Mouse (Mus musculus): Measurements from ENCODE around the gene CN725425. TPM values are rescaled to one million over a fixed set of nuclear protein-coding genes. Genes with fewer than 3 reads are reported as not detected.
A peak's percentile ranks its signal among the peaks of the same experiment; 100 is the strongest.

Gene CN725425
- polyA plus RNA-seq, 1 experiment from 2014 or later, result not detected

DNA sequence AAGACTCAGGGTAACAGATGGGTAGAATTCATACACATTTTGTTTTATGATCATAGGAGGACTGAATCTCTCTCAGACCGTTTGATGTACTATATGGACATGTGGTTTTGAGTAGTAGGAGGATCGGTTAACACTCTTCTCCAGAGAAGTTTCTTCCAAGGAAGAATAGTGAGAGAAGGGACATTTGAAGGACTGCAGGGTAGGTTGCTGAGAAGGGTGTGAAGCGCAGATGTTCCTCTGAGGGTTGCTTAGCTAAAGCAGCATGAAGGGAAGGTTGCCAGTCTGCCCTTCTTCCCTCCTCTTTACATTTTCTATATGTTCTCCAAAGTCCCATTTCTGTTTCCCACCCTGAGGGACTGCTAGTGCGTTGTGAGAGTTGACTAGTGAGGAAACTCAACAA lies 28.0 kb upstream of the CN725425 start:
- 71% methylated on average over 4 of the region's 4 CpGs for WGBS
- Histone ChIP-seq H3K4me2 (no peak overlapping the region), H3K27me3 (replicated peaks; ENCODE audit: control insufficient read depth, insufficient read depth, low read length) (no peaks in the 10 kb centered on the region), H3K27ac (ENCODE audit: low read depth, low read length) (no peak overlapping the region; the same call in 1 of the 2 replicates), H3K36me3 (ENCODE audit: control insufficient read depth, insufficient read depth, low read length) (no peaks in the 10 kb centered on the region), H3K4me3 (ENCODE audit: low read depth, low read length) (no peak overlapping the region), H3K9me3 (ENCODE audit: control insufficient read depth, low read length) (no peaks in the 10 kb centered on the region), H3K4me1 (replicated peaks; ENCODE audit: control insufficient read depth, insufficient read depth, low read length) (no peaks in the 10 kb centered on the region), H3K9ac (ENCODE audit: low read depth, low read length) (no peak overlapping the region)
- DNase-seq (ENCODE audit: low spot score), result no peak
- ATAC-seq (replicated peaks; ENCODE audit: low FRiP score), result no peak

DNA sequence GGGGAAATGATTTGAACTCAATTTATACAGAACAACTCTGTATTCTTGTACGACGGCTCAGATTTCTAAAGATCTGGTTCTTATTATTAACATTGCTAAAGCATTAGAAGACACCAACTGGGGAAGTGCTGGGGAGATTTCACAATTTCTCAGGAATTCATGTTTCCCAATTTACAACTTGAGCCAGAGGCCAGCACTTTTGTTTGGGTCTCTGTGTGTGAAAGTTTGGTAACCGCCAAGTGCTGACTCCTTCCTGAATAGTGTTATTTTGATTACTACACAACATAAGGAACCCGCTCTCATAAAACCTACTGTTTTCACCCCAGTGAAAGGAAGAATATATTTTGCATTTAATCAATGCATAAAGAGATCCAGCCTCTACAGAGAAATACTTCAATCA lies 27.1 kb upstream of the CN725425 start:
- Histone ChIP-seq H3K4me2 (no peak overlapping the region), H3K27me3 (replicated peaks; ENCODE audit: control insufficient read depth, insufficient read depth, low read length) (no peaks in the 10 kb centered on the region), H3K4me1 (replicated peaks; ENCODE audit: control insufficient read depth, insufficient read depth, low read length) (no peaks in the 10 kb centered on the region), H3K4me3 (ENCODE audit: low read depth, low read length) (no peak overlapping the region), H3K36me3 (ENCODE audit: control insufficient read depth, insufficient read depth, low read length) (no peaks in the 10 kb centered on the region), H3K27ac (ENCODE audit: low read depth, low read length) (no peak overlapping the region), H3K9me3 (ENCODE audit: control insufficient read depth, low read length) (no peaks in the 10 kb centered on the region), H3K9ac (ENCODE audit: low read depth, low read length) (no peak overlapping the region)
- DNase-seq (ENCODE audit: low spot score), result no peak
- WGBS, result 77% methylated on average over 4 of the region's 4 CpGs
- ATAC-seq (replicated peaks; ENCODE audit: low FRiP score), result no peak

DNA sequence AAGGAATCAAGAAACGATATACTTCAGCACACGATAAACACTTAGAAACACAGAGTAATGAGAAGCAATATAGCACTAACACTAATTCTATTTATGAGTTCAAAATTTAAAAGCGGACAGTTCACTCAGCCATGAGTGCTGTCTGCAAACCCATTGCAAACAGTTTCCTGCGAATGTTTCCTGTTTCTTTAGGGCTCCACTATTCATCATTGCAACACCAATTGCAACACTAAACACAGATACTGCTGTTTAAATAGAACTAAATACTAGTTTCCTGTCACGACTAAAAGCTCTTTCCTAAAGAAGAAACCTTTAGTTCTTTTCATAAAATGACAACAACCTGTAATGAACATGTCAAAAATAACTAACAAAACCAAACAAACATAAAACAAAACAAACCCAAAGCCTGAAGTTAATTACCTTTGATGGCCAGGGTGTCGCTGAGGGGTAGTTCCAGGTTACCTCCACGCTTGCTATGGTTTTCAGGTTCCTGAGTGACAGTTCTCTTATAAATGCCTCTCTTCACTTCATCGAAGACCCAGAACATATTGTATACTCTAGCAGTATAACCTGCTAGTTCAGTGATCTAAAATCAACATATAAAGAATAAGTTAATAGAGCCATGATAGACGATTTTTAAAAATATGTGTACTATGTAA lies 20.5 kb upstream of the CN725425 start:
- no peaks in the 10 kb centered on the region for H3K4me1 ChIP-seq (replicated peaks; ENCODE audit: control insufficient read depth, insufficient read depth, low read length)
- H3K36me3 ChIP-seq (ENCODE audit: control insufficient read depth, insufficient read depth, low read length), result no peaks in the 10 kb centered on the region
- no peaks in the 10 kb centered on the region for H3K27me3 ChIP-seq (replicated peaks; ENCODE audit: control insufficient read depth, insufficient read depth, low read length)
- H3K4me3 ChIP-seq (ENCODE audit: low read depth, low read length), result no peak overlapping the region
- no peak overlapping the region for H3K9ac ChIP-seq (ENCODE audit: low read depth, low read length)
- H3K9me3 ChIP-seq (ENCODE audit: control insufficient read depth, low read length), result no peaks in the 10 kb centered on the region
- no peak overlapping the region for H3K4me2 ChIP-seq
- no peak overlapping the region for H3K27ac ChIP-seq (ENCODE audit: low read depth, low read length)
- 59% methylated on average over 9 of the region's 9 CpGs for WGBS
- no peak; the same call in 1 of the 2 replicates for ATAC-seq (replicated peaks; ENCODE audit: low FRiP score)
- DNase-seq (ENCODE audit: low spot score), result no peak

DNA sequence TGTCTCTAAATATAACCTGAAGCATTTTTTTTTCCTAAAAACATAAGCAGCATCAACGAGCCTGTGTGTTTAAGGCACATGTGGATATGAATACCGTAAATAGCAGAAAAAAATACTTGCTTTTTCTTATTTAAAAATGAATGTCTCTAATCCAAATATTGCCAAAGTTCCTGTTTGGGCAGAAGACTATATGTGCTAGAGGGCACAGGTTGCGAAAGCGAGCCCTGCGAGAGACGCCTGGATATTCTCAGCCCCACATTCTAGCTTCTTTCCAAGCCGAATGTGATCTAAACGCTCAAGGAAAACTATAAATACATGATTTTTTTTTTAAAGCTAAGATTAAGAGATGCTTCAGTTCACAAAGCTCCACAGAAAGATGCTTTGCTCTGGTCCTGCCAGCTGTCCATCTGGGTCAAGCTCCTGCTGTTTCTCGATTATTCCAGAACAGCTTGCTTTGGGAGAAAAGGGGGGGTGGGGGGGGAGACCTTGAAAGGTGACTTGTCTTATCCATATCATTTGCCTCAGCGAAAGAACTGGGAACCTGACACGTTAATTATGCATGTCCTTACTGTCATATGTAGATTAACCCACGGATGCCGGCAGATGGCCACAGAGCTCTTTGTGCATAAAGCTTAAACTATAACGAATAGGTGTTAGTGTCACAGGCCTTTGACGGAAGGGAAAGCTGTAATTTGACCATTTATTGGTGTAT lies 19.2 kb upstream of the CN725425 start:
- H3K36me3 ChIP-seq (ENCODE audit: control insufficient read depth, insufficient read depth, low read length), result no peaks in the 10 kb centered on the region
- 75% methylated on average over 15 of the region's 15 CpGs for WGBS
- H3K27ac ChIP-seq (ENCODE audit: low read depth, low read length), result no peak overlapping the region

DNA sequence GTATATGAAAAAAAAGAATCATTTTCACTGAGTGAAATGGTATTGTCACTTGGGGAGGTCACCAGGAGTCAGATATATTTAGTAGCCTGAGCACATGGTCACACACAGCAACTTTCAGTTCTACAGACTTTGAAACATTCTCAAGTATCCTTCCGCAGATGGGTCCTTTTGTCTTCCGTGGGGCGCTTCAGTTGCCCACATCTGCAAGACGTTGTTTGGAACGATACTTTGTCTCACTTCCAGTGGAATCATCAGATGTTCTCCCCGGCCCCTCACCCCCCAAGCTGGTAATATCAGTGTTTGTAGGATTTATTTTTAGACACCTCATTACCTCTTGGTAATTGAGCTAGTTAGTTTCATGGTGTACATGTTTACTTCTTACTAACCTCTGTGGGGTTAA lies 12.9 kb upstream of the CN725425 start:
- Histone ChIP-seq H3K4me3 (ENCODE audit: low read depth, low read length) (no peak overlapping the region), H3K9ac (ENCODE audit: low read depth, low read length) (no peak overlapping the region), H3K36me3 (ENCODE audit: control insufficient read depth, insufficient read depth, low read length) (no peaks in the 10 kb centered on the region), H3K4me1 (replicated peaks; ENCODE audit: control insufficient read depth, insufficient read depth, low read length) (peaks cover 3% of the 10 kb centered on the region; the same call in 1 of the 2 replicates), H3K27me3 (replicated peaks; ENCODE audit: control insufficient read depth, insufficient read depth, low read length) (no peaks in the 10 kb centered on the region), H3K27ac (ENCODE audit: low read depth, low read length) (no peak overlapping the region), H3K9me3 (ENCODE audit: control insufficient read depth, low read length) (no peaks in the 10 kb centered on the region), H3K4me2 (no peak overlapping the region)
- ATAC-seq (replicated peaks; ENCODE audit: low FRiP score) (no peak), DNase-seq (ENCODE audit: low spot score) (no peak)
- 82% methylated on average over 6 of the region's 6 CpGs for WGBS

More for the DNA sequence above, 19.2 kb upstream of the CN725425 start:
- no peak for ATAC-seq (replicated peaks; ENCODE audit: low FRiP score)
- Histone ChIP-seq H3K4me2 (no peak overlapping the region), H3K9me3 (ENCODE audit: control insufficient read depth, low read length) (no peaks in the 10 kb centered on the region), H3K9ac (ENCODE audit: low read depth, low read length) (no peak overlapping the region), H3K4me1 (replicated peaks; ENCODE audit: control insufficient read depth, insufficient read depth, low read length) (no peaks in the 10 kb centered on the region), H3K27me3 (replicated peaks; ENCODE audit: control insufficient read depth, insufficient read depth, low read length) (no peaks in the 10 kb centered on the region), H3K4me3 (ENCODE audit: low read depth, low read length) (no peak overlapping the region)
- DNase-seq (ENCODE audit: low spot score), result no peak

DNA sequence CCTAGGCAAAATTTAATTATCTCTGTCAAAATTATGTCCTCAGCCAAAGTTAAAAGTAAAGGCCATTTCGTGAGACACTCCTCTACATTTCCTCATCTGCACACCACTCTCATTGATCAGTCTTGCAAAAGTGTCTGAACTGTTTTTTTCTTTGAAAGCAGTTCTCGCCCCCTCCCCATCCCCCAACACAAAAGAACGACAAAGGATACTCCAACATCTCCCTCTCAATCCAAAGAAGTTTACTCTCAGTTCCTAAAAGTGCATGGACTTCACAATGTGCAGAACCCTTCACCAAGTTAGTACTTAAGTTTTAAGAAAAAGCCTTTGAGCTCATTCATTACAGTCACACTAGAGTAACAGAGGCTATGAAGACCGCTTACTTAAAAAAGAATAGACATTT lies 9.3 kb upstream of the CN725425 start:
- DNase-seq (ENCODE audit: low spot score) (no peak), ATAC-seq (replicated peaks; ENCODE audit: low FRiP score) (no peak)
- peak overlapping the region; percentile 82 for H3K4me2 ChIP-seq
- H3K9me3 ChIP-seq (ENCODE audit: control insufficient read depth, low read length), result no peaks in the 10 kb centered on the region
- WGBS, result 55% methylated on average over 4 of the region's 4 CpGs
- no peak overlapping the region for H3K9ac ChIP-seq (ENCODE audit: low read depth, low read length)
- no peaks in the 10 kb centered on the region for H3K36me3 ChIP-seq (ENCODE audit: control insufficient read depth, insufficient read depth, low read length)
- H3K4me3 ChIP-seq (ENCODE audit: low read depth, low read length), result peak overlapping the region; percentile 52; the same call in 1 of the 2 replicates
- H3K27me3 ChIP-seq (replicated peaks; ENCODE audit: control insufficient read depth, insufficient read depth, low read length), result no peaks in the 10 kb centered on the region
- H3K4me1 ChIP-seq (replicated peaks; ENCODE audit: control insufficient read depth, insufficient read depth, low read length), result peaks cover 5% of the 10 kb centered on the region; the same call in 1 of the 2 replicates
- no peak overlapping the region for H3K27ac ChIP-seq (ENCODE audit: low read depth, low read length)

DNA sequence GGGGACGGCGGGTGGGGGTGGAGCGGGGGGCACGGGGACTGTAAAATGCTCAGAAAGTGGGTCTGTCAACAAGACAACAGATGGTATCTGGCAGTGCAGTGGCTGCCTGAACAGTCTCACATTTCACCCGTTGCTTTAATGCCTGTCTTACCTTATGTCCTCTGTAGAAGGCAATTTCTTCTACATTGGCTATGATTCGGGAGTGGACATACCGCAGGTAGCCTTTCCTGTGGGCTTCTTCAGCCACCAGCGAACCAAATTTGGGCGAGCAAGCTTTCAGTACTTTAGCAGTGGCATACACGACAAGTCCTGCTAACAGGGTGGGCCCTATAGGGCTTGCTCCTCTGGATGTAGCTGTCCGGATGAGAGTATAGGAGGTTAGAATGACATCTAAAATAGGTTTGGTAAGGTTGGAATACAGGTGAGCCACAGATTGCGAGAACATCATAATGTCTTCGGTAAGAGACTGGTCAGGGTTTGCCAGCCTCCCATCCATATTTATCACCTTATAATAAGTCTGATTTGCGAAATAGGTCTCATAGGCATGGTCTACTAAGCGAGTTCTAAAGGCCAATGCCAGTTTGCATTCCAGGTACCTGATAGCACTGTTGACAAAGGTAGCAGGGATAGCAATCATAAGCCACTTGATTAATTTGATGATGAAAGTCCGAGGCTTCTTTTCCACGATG lies 8.6 kb upstream of the CN725425 start:
- Histone ChIP-seq H3K27me3 (replicated peaks; ENCODE audit: control insufficient read depth, insufficient read depth, low read length) (no peaks in the 10 kb centered on the region), H3K4me3 (ENCODE audit: low read depth, low read length) (peak overlapping the region; percentile 52), H3K36me3 (ENCODE audit: control insufficient read depth, insufficient read depth, low read length) (no peaks in the 10 kb centered on the region), H3K4me1 (replicated peaks; ENCODE audit: control insufficient read depth, insufficient read depth, low read length) (peaks cover 5% of the 10 kb centered on the region; the same call in 1 of the 2 replicates), H3K9me3 (ENCODE audit: control insufficient read depth, low read length) (no peaks in the 10 kb centered on the region), H3K4me2 (peak overlapping the region; percentile 82), H3K9ac (ENCODE audit: low read depth, low read length) (no peak overlapping the region), H3K27ac (ENCODE audit: low read depth, low read length) (no peak overlapping the region)
- ATAC-seq (replicated peaks; ENCODE audit: low FRiP score), result no peak
- 57% methylated on average over 17 of the region's 17 CpGs for WGBS
- DNase-seq (ENCODE audit: low spot score), result no peak

DNA sequence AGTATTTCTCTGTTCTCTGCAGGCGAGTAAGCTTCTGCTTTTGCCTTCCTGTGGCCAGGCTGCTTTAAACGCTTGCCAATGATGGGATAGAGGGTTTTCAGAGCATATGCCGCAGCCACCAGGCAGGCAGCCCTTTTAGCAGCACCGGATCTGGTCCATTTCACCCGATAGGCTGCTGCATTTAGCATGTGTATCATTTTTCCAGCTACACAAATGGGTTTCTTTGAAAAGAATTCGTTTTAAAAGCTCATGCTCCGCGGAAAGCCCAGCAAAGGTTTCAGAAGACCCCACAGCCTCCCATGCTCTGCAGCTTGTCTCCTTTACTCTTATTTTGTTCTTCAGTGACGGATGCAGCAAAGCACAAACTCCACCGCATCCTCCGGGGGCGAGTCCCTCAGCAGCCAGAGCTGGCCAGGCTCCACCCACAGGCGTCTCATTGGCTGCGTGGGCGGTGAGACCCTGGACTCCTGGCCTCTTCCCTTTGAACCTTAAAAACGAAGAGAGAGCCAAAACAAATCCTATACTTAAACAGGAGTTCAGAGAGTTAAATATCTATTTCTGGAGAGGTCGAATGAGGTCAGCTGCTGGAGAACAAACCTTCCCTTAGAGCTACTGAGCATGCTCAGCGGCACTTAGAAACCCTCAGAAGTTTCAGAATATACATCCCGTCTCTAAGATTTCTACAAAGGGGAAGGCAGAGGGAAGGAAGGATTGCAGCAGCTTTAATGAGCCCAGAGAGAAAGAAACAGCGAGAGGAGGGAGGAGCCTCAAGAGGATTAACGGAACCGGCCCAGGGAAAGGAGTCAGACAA lies 7.7 kb upstream of the CN725425 start, which contains the start of gene Abcd2:
Gene Abcd2, minus strand, starts transcription at position 388 of the 811 bp plus-strand sequence.
- DNase-seq (ENCODE audit: low spot score) (peak; percentile 66), ATAC-seq (replicated peaks; ENCODE audit: low FRiP score) (peak; percentile 91)
- Histone ChIP-seq H3K36me3 (ENCODE audit: control insufficient read depth, insufficient read depth, low read length) (no peaks in the 10 kb centered on the region), H3K9me3 (ENCODE audit: control insufficient read depth, low read length) (no peaks in the 10 kb centered on the region), H3K4me1 (replicated peaks; ENCODE audit: control insufficient read depth, insufficient read depth, low read length) (peaks cover 5% of the 10 kb centered on the region; the same call in 1 of the 2 replicates), H3K27ac (ENCODE audit: low read depth, low read length) (peak within 1 kb of the TSS; percentile 65), H3K4me3 (ENCODE audit: low read depth, low read length) (peak within 1 kb of the TSS; percentile 52), H3K4me2 (peak within 1 kb of the TSS; percentile 82), H3K27me3 (replicated peaks; ENCODE audit: control insufficient read depth, insufficient read depth, low read length) (no peaks in the 10 kb centered on the region), H3K9ac (ENCODE audit: low read depth, low read length) (peak within 1 kb of the TSS; percentile 2; the same call in 1 of the 2 replicates)
- under 1% methylated on average over 22 of the region's 22 CpGs for WGBS

Measured in liver, embryonic 11.5 days (tissue).